Mouse (Mus musculus): ENCODE results near the gene Prkar2a. TPM values are rescaled to one million over a fixed set of nuclear protein-coding genes. Genes with fewer than 3 reads are reported as not detected.

The Prkar2a gene
- polyA plus RNA-seq (2012; fragmentation: generic; extraction: Trizol): 21.5 TPM

GRCm38 (mm10) chr9:108689106-108689505, at the start of gene Prkar2a:
Gene Prkar2a (plus strand): TSS chr9:108689314.
- H3K4me2 ChIP-seq (ENCODE audit: low read depth): peak within 1 kb of the TSS; percentile 39
- H3ac ChIP-seq (ENCODE audit: control insufficient read depth, insufficient read length): no peak within 1 kb of the TSS
- TF ChIP-seq MYOG (IDR thresholded peaks at IDR 0.05; ENCODE audit: control insufficient read depth in 1 of 3, insufficient read depth in 1 of 3, insufficient read length in 2 of 3, low read depth in 2 of 3) (peak in 1 of 3 experiments; percentile 22), POLR2AphosphoS2 (IDR thresholded peaks at IDR 0.05; ENCODE audit: insufficient read length, low read depth) (no peak)
- no peaks in the 10 kb centered on the region for H3K36me3 ChIP-seq (ENCODE audit: control insufficient read depth, insufficient read depth)
- peaks cover 18% of the 10 kb centered on the region for H3K79me2 ChIP-seq (ENCODE audit: control insufficient read depth, insufficient read depth)
- no peak within 1 kb of the TSS for H3K4me3 ChIP-seq
- H3K27me3 ChIP-seq (ENCODE audit: control insufficient read depth, insufficient read depth, insufficient read length): no peaks in the 10 kb centered on the region

- Histone ChIP-seq H3K27me3 (ENCODE audit: control insufficient read depth, insufficient read depth, insufficient read length) (no peaks in the 10 kb centered on the region), H3K4me2 (ENCODE audit: low read depth) (no peak overlapping the region), H3K36me3 (ENCODE audit: control insufficient read depth, insufficient read depth) (peaks cover 8% of the 10 kb centered on the region), H3K4me3 (no peak overlapping the region), H3ac (ENCODE audit: control insufficient read depth, insufficient read length) (no peak overlapping the region), H3K79me2 (ENCODE audit: control insufficient read depth, insufficient read depth) (peaks cover 93% of the 10 kb centered on the region)
- TF ChIP-seq CEBPB (IDR thresholded peaks at IDR 0.05; ENCODE audit: insufficient read depth, poor library complexity, severe bottlenecking): no peak
- TF ChIP-seq REST (IDR thresholded peaks at IDR 0.05; ENCODE audit: insufficient read depth, insufficient read length): no peak
- TF ChIP-seq SRF (IDR thresholded peaks at IDR 0.05; ENCODE audit: control insufficient read depth, insufficient read length, low read depth): no peak
- TF ChIP-seq MAX (IDR thresholded peaks at IDR 0.05; ENCODE audit: low read depth): no peak
- no peak for TF ChIP-seq TCF3 (IDR thresholded peaks at IDR 0.05; ENCODE audit: insufficient read length, low read depth)
- TF ChIP-seq POLR2A (IDR thresholded peaks at IDR 0.05; ENCODE audit: insufficient read length, low read depth): no peak
- no peak for TF ChIP-seq POLR2AphosphoS2 (IDR thresholded peaks at IDR 0.05; ENCODE audit: insufficient read length, low read depth)
- TF ChIP-seq USF1 (IDR thresholded peaks at IDR 0.05; ENCODE audit: low read depth): no peak
- TF ChIP-seq E2F4 (IDR thresholded peaks at IDR 0.05; ENCODE audit: insufficient read depth): no peak
These were observed 49.3 kb upstream of the Prkar2a start for GRCm38 (mm10) chr9:108639825-108640224.

GRCm38 (mm10) chr9:108648166-108648565, 40.9 kb upstream of the Prkar2a start:
- H3K4me3 ChIP-seq: peak overlapping the region; percentile 70
- H3K79me2 ChIP-seq (ENCODE audit: control insufficient read depth, insufficient read depth): peaks cover 54% of the 10 kb centered on the region
- H3K36me3 ChIP-seq (ENCODE audit: control insufficient read depth, insufficient read depth): no peaks in the 10 kb centered on the region
- peak overlapping the region; percentile 83 for H3ac ChIP-seq (ENCODE audit: control insufficient read depth, insufficient read length)
- H3K4me2 ChIP-seq (ENCODE audit: low read depth): peak overlapping the region; percentile 77
- TF ChIP-seq MYOD1 (IDR thresholded peaks at IDR 0.05; ENCODE audit: control insufficient read depth in 1 of 3, insufficient read length in 2 of 3, low read depth in 2 of 3): peak in 2 of 3 experiments; percentile 71 to 81
- TF ChIP-seq POLR2AphosphoS2 (IDR thresholded peaks at IDR 0.05; ENCODE audit: insufficient read length, low read depth): no peak
- no peaks in the 10 kb centered on the region for H3K27me3 ChIP-seq (ENCODE audit: control insufficient read depth, insufficient read depth, insufficient read length)

- H3K4me3 ChIP-seq: peak within 1 kb of the TSS; percentile 70
- peak; percentile 74 for TF ChIP-seq POLR2AphosphoS2 (IDR thresholded peaks at IDR 0.05; ENCODE audit: insufficient read length, low read depth)
- no peak for TF ChIP-seq MAX (IDR thresholded peaks at IDR 0.05; ENCODE audit: low read depth)
- peak; percentile 78 for TF ChIP-seq POLR2A (IDR thresholded peaks at IDR 0.05; ENCODE audit: insufficient read length, low read depth)
- TF ChIP-seq MYOG (IDR thresholded peaks at IDR 0.05; ENCODE audit: control insufficient read depth in 1 of 3, insufficient read depth in 1 of 3, insufficient read length in 2 of 3, low read depth in 2 of 3): peak in 1 of 3 experiments; percentile 25
- no peak for TF ChIP-seq CEBPB (IDR thresholded peaks at IDR 0.05; ENCODE audit: insufficient read depth, poor library complexity, severe bottlenecking)
- peaks cover 48% of the 10 kb centered on the region for H3K79me2 ChIP-seq (ENCODE audit: control insufficient read depth, insufficient read depth)
- peak within 1 kb of the TSS; percentile 81 for H3K4me2 ChIP-seq (ENCODE audit: low read depth)
- H3K27me3 ChIP-seq (ENCODE audit: control insufficient read depth, insufficient read depth, insufficient read length): no peaks in the 10 kb centered on the region
- H3ac ChIP-seq (ENCODE audit: control insufficient read depth, insufficient read length): peak within 1 kb of the TSS; percentile 83
- H3K36me3 ChIP-seq (ENCODE audit: control insufficient read depth, insufficient read depth): no peaks in the 10 kb centered on the region
These were observed 40.2 kb upstream of the Prkar2a start, which contains the start of gene Arih2 for GRCm38 (mm10) chr9:108648611-108649560. Gene Arih2 (minus strand): TSS chr9:108649386.

- H3K79me2 ChIP-seq (ENCODE audit: control insufficient read depth, insufficient read depth): peaks cover 38% of the 10 kb centered on the region
- H3K4me3 ChIP-seq: peak overlapping the region; percentile 70
- H3K4me2 ChIP-seq (ENCODE audit: low read depth): peak overlapping the region; percentile 81
- TF ChIP-seq SRF (IDR thresholded peaks at IDR 0.05; ENCODE audit: control insufficient read depth, insufficient read length, low read depth): no peak
- no peak for TF ChIP-seq E2F4 (IDR thresholded peaks at IDR 0.05; ENCODE audit: insufficient read depth)
- no peak for TF ChIP-seq MAX (IDR thresholded peaks at IDR 0.05; ENCODE audit: low read depth)
- TF ChIP-seq USF1 (IDR thresholded peaks at IDR 0.05; ENCODE audit: low read depth): no peak
- TF ChIP-seq POLR2AphosphoS2 (IDR thresholded peaks at IDR 0.05; ENCODE audit: insufficient read length, low read depth): no peak
- H3ac ChIP-seq (ENCODE audit: control insufficient read depth, insufficient read length): peak overlapping the region; percentile 83
- H3K27me3 ChIP-seq (ENCODE audit: control insufficient read depth, insufficient read depth, insufficient read length): no peaks in the 10 kb centered on the region
- H3K36me3 ChIP-seq (ENCODE audit: control insufficient read depth, insufficient read depth): no peaks in the 10 kb centered on the region
These were observed 39.3 kb upstream of the Prkar2a start for GRCm38 (mm10) chr9:108649561-108650440.
